Mouse (Mus musculus): ENCODE measurements around the gene Myo9b. TPM values are rescaled to one million over a fixed set of nuclear protein-coding genes. Genes with fewer than 3 reads are reported as not detected.
A peak's percentile ranks its signal among the peaks of the same experiment; 100 is the strongest.

Myo9b gene
- polyA plus RNA-seq, 1 experiment from 2014 or later: 18.7 TPM

DNA sequence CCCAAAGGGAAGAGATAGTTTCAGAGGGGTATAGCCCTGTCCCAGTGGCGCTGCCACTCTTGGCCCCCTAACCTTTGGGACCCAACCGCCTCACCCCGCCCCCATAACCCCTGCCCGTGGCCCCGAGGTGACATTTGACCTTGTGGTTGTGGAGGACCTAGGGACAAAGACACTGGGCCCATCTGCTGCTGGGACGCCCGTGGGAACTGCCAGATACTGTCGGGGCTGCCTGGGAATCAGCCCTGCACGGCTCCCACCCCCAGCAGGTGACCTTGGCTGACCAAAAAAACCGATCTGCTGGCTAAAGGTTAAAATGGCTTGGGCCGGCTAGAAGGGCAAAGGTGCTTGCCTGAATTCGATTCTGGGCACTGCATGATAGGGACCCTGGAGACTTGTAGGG is 110.9 kb downstream of the Myo9b start:
- no peak for DNase-seq (ENCODE audit: low spot score)

DNA sequence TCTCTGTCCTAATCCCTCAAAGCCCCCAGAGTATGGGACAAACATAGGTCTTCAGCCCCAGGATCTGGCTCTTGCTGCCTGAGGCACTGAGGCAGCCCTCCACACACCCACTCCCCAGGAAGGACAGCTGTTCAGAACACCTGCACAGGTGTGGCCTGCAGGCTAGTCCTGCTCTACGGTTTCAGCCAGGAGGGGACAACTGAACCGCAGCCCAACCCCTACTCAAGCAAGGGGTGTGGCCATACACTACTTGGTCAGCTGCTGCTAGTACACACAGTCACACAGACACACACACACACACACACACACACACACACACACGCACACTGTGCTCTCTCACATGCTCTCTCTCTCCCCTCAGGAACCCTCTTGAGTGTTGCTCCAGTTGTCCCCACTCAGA is 111.3 kb downstream of the Myo9b start:
- DNase-seq (ENCODE audit: low spot score): no peak

DNA sequence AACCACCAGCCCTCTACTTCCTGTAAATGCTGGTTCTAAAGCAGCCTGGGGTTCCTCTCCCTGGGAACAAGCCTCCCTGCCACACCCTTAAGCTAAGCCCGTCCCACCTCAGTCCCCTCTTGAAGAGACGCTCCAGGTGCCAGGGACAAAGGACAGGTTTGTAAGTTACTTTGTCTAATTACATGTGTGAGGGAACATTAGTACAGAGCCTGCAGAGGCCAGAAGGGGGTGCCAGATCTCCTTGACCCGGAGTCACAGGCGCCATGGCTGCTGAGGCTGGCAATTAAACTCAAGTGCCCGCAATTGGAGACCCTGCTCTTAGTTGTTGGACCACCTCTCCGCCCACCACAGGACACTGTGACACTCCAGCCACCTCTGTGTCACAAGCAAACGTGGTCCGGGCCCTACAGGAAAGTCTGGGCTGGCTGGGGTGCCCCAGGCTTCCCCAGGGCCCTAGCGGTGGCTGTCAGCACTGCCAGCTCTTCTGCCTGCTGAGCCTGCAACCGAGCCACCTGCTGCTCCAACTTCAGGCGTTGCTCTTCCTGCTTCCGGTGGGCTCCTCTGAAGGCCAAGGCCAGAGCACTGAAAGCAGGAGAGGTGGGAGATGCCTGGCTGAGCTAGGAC is 112.8 kb downstream of the Myo9b start:
- DNase-seq (ENCODE audit: low spot score): no peak

DNA sequence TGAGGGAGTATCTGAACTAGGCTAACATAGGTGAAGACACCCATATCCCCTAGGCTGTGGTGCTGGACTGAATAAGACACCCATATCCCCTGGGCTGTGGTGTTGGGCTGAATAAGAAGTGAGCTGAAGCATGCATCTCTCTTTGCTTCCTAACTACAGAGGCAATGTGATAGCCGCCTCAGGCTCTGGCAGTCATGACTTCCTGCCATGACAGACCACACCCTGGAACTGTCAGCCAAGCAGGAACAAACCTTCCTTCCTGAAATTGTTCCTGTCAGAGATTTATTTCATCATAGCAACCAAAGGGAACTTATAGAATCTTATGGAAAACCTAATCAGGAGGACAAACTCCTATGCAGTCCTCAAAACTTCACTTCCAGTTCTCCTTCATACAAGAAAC is 115.8 kb downstream of the Myo9b start:
- no peak for DNase-seq (ENCODE audit: low spot score)

DNA sequence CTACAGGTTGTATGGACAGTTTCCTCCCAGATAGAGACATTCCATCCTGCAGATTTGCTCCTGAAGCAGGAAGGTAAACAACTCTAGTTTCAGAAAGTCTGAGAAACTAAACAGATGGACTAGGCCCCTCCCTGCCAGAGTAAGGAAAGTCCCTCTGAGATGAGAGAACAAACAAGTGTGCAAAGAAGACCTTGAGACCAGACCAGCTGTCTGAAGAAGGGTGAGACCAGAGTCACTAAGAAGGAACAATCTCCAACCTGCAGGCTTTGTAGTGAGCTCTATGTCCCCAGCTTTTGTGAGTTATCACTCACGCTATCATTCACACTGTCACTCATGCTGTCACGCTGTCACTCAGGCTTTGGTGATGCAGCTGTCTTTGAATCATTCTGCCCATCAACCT is 119.2 kb downstream of the Myo9b start:
- DNase-seq (ENCODE audit: low spot score): no peak

DNA sequence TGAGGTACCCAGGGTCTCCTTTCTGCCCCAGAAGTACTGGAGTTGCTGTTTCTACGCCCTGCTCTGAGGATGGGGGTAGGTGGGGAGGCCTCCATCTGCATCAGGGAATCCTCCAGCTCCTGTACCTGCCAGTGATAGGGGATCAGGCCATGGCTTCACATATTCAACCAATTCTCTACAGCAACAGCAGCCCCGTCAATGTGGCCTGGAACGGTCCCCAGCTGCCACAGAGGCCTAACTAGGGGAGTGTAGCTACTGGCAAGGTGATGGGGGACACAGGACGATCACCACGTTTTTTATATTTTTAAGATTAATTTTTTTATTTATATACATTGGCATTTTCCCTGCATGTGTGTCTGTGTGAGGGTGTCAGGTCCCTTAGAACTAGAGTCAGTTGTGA is 119.9 kb downstream of the Myo9b start:
- no peak for DNase-seq (ENCODE audit: low spot score)

DNA sequence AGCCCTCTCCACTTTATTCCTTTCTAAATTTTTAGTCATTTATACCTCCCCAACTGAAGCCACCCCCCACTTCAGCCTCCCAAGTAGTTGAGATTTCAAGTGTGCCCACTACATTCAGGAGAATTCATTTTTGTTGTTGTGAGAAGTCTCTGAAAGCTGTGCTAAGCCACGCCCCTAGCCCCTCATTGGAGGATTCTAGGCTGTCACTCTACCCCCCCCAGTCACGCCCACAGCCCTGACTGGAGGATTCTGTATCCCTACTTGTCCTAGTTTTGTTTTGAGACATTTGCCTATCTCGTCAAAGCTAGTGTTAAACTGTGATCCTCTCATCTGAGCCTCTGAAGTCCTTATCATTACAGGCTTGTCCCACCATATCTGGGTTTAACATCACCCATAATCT is 120.4 kb downstream of the Myo9b start:
- DNase-seq (ENCODE audit: low spot score): no peak

DNA sequence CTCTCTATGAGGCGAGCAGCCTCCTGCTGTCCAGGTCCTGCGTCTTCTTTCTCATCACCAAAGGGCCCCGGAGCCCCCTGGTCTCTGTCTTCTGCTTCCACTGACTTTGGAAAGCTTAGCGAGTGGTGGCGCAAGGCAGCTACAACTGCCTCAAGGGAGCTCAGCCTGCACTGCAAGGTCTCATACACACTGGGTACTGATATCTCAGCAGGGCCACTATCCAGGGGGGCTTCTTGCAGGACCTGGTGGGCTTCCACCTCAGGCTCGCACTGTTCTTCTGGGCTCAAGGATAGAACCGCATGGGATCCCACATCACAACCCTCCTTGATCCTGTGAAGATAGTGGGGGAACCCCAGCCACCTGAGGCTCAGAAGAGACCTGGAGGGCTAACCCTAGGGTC is 122.0 kb downstream of the Myo9b start:
- DNase-seq (ENCODE audit: low spot score): no peak

DNA sequence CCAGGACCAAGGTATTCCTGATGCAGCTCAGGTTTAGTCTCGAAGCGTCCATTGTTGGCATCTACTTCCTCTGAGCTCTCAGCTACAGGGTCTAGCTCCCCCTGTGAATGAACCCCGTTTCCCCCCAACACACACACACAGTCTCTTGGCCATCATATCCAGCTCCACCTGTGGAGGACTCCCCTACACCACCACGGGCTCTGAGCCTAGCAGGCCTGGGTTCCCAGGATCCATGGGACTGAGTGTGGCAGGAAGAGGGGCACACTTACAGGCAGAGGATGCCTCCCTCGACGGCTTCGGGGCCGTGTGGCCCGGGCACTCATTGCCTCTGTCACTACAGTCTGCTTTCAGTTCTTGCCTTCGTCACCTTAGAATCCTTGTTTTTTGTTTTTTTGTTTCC is 122.6 kb downstream of the Myo9b start:
- DNase-seq (ENCODE audit: low spot score): no peak

DNA sequence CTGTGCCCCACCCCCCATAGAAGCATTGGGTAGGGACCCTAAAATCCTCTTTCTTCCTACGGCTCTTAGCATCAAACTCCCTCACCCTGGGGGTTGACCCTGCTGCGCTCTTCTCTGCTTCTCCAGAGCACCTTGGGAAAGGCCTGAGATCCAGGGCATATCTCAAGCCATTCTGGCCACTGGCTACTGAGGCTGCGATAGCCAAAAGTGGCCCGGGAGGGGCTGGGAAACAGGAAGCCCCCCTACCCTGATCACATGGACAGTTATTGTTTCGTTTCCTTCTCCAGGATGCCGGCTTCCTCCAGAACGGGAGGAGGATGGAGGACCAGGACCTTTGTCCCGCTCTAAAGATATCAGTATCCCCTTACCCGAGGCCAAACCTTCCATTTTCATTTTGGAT is 123.1 kb downstream of the Myo9b start, which contains the start of gene Ushbp1:
Gene Ushbp1 (minus strand): TSS at position 174 of the 400 bp plus-strand sequence.
- no peak for DNase-seq (ENCODE audit: low spot score)

DNA sequence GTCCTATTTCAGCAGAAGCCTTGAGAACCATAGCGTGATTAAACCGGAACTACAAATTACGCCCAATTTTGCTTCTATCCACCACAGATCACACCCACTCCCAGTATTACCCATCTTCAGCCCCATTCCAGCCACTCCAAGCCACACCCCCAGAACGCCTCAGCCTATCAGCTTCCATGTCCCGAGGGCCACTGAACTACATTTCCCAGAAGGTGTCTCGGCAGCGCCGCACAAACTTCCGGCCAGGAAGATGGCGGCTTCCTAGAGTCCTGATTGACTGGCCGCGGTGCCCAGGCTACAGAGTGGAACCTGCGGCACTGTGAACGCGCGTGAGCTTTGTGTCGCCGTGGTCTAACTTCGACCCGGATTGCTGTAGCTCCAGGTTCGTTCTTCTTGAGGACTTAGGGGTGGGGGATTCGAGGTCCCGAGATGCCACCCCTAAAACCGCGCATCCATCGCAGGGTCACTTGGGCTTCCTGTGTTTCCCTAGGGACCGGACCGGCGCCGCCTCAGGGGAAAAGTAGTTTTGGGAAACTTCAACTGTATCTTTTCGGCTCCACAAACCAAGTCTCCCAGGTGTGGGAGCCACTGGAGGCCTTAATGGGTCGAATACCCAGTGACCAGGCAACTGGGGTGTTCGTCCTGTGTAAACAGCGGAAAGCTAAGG is 124.3 kb downstream of the Myo9b start, which contains the start of gene Babam1:
Gene Babam1 (plus strand): TSS at position 223 of the 667 bp plus-strand sequence.
- peak; percentile 92 for DNase-seq (ENCODE audit: low spot score)

DNA sequence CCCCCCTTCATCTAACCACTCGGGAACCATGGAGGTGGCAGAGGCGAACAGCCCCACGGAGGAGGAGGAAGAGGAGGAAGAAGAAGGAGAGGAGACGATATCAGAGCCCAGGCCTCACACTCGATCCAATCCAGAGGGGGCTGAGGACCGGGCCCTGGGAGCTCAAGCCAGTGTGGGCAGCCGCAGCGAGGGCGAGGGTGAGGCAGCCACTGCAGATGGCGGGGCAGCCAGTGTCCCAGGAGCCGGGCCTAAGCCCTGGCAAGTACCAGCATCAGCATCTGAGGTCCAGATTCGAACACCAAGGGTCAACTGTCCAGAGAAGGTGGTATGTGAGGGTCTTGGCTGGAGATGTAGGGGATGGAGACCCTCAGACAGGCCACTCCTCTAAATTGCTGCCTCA is 125.2 kb downstream of the Myo9b start:
- DNase-seq (ENCODE audit: low spot score): no peak

DNA sequence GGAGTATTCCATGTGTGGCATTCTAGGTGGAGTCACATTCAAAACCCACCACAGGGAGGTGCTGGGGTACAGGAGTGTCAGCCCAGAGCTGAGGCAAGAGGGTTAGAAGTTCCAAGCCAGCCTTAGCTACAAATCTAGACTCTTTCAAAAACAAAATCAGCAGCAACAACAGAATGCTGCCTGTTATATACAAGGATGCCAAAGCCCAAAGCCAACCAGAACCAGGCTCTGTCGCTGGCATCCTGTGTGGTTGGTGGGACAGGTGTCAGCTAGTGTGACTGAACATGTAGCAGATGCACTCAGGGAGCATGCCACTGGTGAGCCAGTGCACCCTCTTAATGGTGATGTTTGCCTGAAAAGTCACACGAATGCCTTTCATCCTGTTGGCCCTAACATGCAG is 128.3 kb downstream of the Myo9b start:
- no peak for DNase-seq (ENCODE audit: low spot score)

DNA sequence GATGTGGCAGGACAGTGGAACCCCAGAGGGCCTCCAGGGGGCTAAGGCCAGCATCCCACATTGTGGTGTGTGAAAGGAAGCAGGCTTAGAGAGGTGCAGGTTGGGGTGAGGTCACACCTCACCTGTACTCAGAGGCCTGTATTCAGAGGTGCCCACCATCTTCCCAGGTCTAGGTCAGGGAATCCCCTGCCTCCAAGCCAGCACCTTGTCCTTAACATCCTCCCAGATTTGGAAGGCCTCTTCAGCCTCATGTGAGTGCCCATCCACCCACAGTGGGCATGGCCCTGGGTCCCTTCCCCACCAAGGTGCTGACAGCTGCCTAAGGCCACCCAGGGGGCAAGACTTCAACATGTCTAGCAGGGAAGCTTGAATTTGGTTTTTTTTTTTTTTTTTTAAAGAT is 128.9 kb downstream of the Myo9b start:
- no peak for DNase-seq (ENCODE audit: low spot score)

DNA sequence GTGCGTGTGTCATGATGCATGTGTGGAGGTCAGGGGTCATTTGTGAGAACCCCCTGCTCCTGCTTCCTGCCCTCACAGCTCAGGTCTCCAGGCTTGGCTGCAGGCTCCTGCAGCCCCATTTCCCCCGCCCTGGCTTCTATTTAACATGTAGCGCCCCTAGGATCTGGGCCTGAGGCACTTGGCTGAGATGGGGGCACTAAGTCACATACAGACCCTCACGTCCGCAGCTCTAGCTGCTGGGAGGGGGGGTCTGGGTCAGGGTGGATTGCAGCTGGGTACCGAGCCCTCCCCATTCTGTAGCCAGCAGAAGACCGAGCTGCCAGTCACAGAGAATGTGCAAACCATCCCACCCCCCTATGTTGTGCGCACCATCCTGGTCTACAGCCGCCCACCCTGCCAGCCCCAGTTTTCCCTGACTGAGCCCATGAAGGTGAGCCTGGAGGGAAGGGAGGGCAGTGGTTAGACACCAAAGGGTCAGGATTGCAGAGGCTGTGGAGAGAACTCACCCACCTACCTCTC is 130.0 kb downstream of the Myo9b start:
- no peak for DNase-seq (ENCODE audit: low spot score)

DNA sequence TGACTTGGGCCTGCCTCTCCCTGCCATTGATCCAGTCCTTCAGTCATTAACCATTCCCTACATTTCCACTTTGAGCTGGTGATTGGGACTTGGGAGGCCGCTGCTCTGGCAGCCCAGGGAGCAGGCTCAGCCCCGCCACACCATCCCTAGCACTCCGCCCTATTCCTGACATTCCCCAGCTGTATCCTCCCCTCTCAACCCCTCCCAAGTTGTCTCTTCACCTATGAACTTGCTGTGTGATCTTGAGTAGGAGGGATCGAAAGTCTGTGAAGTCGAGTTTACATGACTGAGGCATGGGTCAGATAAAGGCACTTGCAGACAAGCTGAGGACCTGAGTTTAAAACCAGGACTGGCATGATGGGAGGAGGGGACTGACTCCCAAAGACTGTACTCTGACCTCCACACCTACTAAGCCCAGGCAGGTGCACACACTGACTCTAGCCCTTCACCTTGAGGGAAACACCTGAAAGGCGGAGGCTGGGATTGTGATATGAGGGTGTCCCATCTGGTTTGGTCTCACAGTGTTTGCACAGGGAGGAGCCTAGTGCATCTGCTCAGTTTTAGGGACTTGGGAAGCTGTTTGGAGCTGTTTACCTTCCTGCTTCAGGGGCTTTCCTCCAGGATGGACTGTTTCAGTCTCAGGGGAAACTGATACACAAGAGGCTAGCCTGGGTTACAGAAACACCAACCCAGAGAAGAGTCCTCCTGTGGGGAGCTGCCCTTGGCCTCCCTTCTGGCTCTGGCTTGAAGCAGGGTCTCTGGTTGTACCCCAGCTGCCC is 130.8 kb downstream of the Myo9b start:
- no peak for DNase-seq (ENCODE audit: low spot score)

DNA sequence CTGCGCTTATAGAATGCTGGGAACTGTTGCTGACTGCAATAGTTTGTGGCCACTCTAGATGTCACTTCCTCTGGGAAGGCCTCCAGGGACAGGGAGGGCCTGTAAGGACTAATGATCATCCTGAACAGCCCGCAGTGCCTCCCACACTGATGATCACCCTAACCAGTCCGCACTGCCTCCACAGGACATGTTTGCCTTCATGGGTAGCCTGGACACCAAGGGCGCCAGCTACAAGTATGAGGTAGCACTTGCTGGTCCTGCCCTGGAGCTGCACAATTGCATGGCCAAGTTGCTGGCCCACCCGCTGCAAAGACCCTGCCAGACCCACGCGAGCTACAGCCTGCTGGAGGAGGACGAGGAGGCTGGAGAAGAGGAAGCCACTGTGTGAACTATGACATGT is 131.5 kb downstream of the Myo9b start:
- no peak for DNase-seq (ENCODE audit: low spot score)

DNA sequence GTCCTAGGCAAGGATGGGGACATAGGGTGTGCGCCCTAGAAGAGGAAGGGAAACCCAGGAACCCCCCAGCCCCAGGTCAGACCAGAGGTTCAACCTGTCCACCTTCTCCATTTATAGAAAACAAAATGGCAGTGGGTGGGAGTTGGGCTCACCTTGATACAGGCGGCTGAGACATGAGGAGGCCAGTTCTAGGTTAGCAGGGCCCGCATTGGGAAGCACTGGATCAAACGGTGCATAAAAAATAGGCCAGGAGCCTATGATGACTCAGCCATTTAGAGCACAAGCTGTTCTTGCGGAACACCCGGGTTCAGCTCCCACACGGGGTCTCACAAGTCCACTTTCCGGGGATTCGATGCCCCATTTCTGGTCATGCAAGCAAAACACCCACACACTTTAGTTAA is 132.4 kb downstream of the Myo9b start:
- DNase-seq (ENCODE audit: low spot score): no peak

DNA sequence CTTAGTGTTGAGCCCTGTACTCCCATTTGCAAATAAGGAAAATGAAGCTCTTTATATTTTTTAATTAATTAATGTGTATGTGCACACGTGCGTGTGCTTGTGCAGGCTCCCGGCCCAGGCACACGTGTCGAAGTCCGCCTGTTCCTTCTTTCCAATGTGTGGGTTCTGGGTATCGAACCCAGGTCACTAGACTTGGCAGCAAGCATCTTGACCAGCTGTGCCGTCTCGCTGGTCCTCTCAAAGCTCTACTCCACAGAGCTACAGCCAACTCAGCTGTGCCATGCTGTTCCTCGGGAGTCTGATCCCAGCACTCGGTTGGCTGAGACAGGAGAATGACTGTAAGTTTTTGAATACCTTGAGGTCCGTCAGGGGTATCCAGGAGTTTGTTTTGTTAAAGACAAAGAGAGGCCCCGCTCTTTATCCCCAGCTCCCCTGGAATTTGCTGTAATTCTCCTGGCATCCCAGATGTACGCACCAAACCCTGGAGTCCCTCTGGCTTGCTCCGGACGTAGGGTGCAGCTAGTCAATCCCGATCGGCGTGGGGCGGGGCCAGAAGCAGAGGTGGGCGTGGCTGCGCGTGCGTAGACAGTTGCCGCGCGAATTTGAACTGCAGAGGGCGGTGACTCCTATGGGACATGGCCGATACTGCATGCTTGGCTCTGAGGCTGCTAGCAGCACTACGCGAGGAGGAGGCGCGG is 133.0 kb downstream of the Myo9b start, which contains the start of gene Ankle1:
Gene Ankle1 (plus strand): TSS at position 610 of the 698 bp plus-strand sequence.
- DNase-seq (ENCODE audit: low spot score): peak; percentile 94

DNA sequence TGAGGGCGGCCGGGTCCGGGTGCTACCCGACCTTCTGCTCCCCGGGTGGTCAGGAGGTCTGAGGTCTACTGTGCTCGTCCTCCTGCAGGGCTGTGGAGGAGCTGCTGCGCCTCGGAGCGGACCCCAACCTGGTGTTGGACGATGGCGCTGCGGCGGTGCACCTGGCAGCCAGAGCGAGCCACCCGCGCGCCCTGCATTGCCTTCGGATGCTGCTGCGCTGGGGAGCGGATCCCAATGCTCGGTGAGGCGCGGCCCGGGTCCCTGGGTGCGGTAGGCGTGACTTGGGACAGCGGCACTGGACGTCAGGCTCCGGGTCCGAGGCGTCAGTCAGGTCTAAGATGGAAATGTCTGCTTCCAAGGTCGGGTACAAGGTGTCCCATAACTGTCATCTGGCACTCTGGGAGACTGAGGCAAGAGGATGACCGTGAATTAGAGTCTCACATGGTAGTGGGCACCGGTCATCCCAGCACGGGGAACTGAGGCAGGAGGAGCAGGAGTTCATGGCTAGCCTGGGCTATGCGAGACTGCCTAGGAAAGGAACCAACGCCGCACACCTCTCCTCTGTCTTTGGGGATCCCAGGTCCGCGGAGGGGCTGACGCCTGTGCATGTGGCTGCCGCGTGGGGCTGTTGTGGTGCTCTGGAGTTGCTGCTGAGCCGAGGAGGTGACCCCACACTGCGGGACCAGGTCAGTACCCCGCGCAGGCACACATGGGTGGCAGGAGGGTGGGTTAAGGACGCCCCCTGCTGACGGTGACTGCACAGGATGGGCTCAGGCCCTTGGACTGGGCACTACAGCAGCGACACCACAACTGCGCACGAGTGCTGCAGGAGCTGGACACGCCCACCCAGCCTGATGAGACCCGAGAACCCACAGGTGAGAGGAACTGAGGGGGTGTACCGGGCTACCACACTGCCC is 133.8 kb downstream of the Myo9b start:
- peak; percentile 41 for DNase-seq (ENCODE audit: low spot score)
